Comparison of ENCODE assay signal across 25 mouse cellular contexts in the genomic region with DNA sequence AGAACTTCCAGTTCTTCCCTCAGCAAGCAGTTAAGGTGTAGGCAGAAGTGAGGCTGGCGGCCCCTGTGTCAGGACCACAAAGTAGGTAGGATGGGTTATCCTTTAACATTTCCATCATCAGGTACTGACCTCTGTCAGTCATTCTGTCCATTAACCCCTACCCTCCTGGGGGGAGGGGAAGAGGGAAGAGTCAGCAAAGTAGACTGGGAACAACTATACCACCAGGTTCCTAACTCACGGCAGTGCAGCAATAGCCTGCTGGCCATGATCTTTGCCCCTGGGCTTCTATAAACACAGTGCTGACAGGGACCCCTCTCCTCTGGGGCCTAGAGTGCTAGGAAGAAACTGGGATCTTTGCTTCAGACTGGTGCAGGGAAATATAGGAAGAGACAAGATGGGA. TPM values are rescaled to one million over a fixed set of nuclear protein-coding genes. Genes with fewer than 3 reads are reported as not detected.
DNase-seq lines count a peak whose midpoint lies in the region; ATAC-seq lines count a peak whose summit lies in the region.
"Had no signal": no experiment of that assay in that cellular context is flagged by ENCODE, and none has a peak within 500 bp of the region (broad histone marks: within the 10 kb centered on the region; RNA-seq: fewer than 3 reads in every experiment).

No protein-coding gene starts in this region.

- no peak overlapping the region for H3K4me3 ChIP-seq in kidney, embryonic 16.5 days (ENCODE audit: low read length)
- no peak overlapping the region for H3K4me3 ChIP-seq in liver, embryonic 11.5 days (ENCODE audit: low read depth, low read length)
- H3K4me3 ChIP-seq in liver, embryonic 16.5 days (ENCODE audit: low read depth, low read length) = no peak overlapping the region
- H3K4me3 ChIP-seq: embryonic facial prominence, embryonic 13.5 days; heart, adult 2 months; heart, embryonic 12.5 days; hindbrain, embryonic 13.5 days; limb, embryonic 10.5 days; limb, embryonic 15.5 days; lung, embryonic 15.5 days had no signal

- no peaks in the 10 kb centered on the region for H3K27me3 ChIP-seq in kidney, embryonic 16.5 days (ENCODE audit: insufficient read depth, low read length)
- H3K27me3 ChIP-seq in liver, embryonic 11.5 days (replicated peaks; ENCODE audit: control insufficient read depth, insufficient read depth, low read length) = no peaks in the 10 kb centered on the region
- no peaks in the 10 kb centered on the region for H3K27me3 ChIP-seq in liver, embryonic 16.5 days (ENCODE audit: control insufficient read depth, insufficient read depth, low read depth, low read length)
- H3K27me3 ChIP-seq: embryonic facial prominence, embryonic 13.5 days; heart, embryonic 12.5 days; limb, embryonic 15.5 days; lung, embryonic 15.5 days had no signal

- 73% methylated on average over 2 of the region's 2 CpGs for WGBS in kidney, embryonic 16.5 days
- 76% methylated on average over 2 of the region's 2 CpGs for WGBS in liver, embryonic 11.5 days
- WGBS in liver, embryonic 16.5 days (ENCODE audit: insufficient replicate concordance) = 57% methylated on average over 2 of the region's 2 CpGs

- no peak for DNase-seq in kidney, postnatal 10 days
- no peak for DNase-seq in liver, embryonic 11.5 days (ENCODE audit: low spot score)
- DNase-seq in frontal cortex, postnatal 10 days (ENCODE audit: low spot score in 2 of 2) = no peak
- DNase-seq: adrenal gland, postnatal 25 days; B cell, adult 2 months; cerebellum, adult 11-12 months; cerebellum, adult 9-11 months; heart, adult 2 months; heart, postnatal 4 days; right cerebral cortex, postnatal 25 days; thymus, postnatal 36 days had no signal

- peaks cover 39% of the 10 kb centered on the region for H3K4me1 ChIP-seq in kidney, embryonic 16.5 days (ENCODE audit: insufficient read depth, low read length)
- H3K4me1 ChIP-seq in liver, embryonic 11.5 days (replicated peaks; ENCODE audit: control insufficient read depth, insufficient read depth, low read length) = peaks cover 33% of the 10 kb centered on the region
- peaks cover 23% of the 10 kb centered on the region for H3K4me1 ChIP-seq in liver, embryonic 16.5 days (ENCODE audit: control insufficient read depth, low read depth, low read length)

- no peaks in the 10 kb centered on the region for H3K9me3 ChIP-seq in kidney, embryonic 16.5 days (ENCODE audit: low read length)
- H3K9me3 ChIP-seq in liver, embryonic 11.5 days (ENCODE audit: control insufficient read depth, low read length) = no peaks in the 10 kb centered on the region
- H3K9me3 ChIP-seq in liver, embryonic 16.5 days (replicated peaks; ENCODE audit: control insufficient read depth, low read length) = no peaks in the 10 kb centered on the region
- H3K9me3 ChIP-seq: embryonic facial prominence, embryonic 13.5 days; heart, embryonic 12.5 days; hindbrain, embryonic 13.5 days; limb, embryonic 10.5 days; limb, embryonic 15.5 days; lung, embryonic 15.5 days had no signal

- peaks cover 17% of the 10 kb centered on the region for H3K36me3 ChIP-seq in kidney, embryonic 16.5 days (ENCODE audit: insufficient read depth, low read length)
- peaks cover 23% of the 10 kb centered on the region for H3K36me3 ChIP-seq in liver, embryonic 11.5 days (ENCODE audit: control insufficient read depth, insufficient read depth, low read length)
- no peaks in the 10 kb centered on the region for H3K36me3 ChIP-seq in liver, embryonic 16.5 days (ENCODE audit: control insufficient read depth, insufficient read depth)

- H3K4me2 ChIP-seq in kidney, embryonic 16.5 days (replicated peaks; ENCODE audit: low read depth, low read length) = no peak overlapping the region
- H3K4me2 ChIP-seq in liver, embryonic 11.5 days = peak overlapping the region; percentile 16; the same call in 1 of the 2 replicates
- no peak overlapping the region for H3K4me2 ChIP-seq in liver, embryonic 16.5 days (ENCODE audit: low read depth, low read length)
- H3K4me2 ChIP-seq: embryonic facial prominence, embryonic 13.5 days; heart, embryonic 12.5 days; hindbrain, embryonic 13.5 days; limb, embryonic 15.5 days; lung, embryonic 15.5 days; midbrain, embryonic 11.5 days had no signal

- ATAC-seq in kidney, embryonic 16.5 days (ENCODE audit: low FRiP score, low TSS enrichment) = peak; percentile 62
- peak; percentile 44; the same call in 1 of the 2 replicates for ATAC-seq in liver, embryonic 11.5 days (replicated peaks; ENCODE audit: low FRiP score)
- peak; percentile 62 for ATAC-seq in liver, embryonic 16.5 days (ENCODE audit: low read depth)
- ATAC-seq in megakaryocyte progenitor cell, adult 5-6 weeks (replicated peaks; ENCODE audit: poor library complexity) = no peak
- ATAC-seq: forebrain, embryonic 16.5 days; intestine, embryonic 16.5 days; midbrain, embryonic 16.5 days had no signal

- no peak overlapping the region for H3K27ac ChIP-seq in kidney, embryonic 16.5 days (ENCODE audit: low read length)
- no peak overlapping the region for H3K27ac ChIP-seq in liver, embryonic 11.5 days (ENCODE audit: low read depth, low read length)
- H3K27ac ChIP-seq in liver, embryonic 16.5 days (ENCODE audit: low read length) = 0 out of 2 replicates have a peak overlapping the region, but pooled peaks have one; percentile 14
- H3K27ac ChIP-seq: embryonic facial prominence, embryonic 13.5 days; heart, adult 2 months; hindbrain, embryonic 13.5 days; limb, embryonic 10.5 days; limb, embryonic 15.5 days; lung, embryonic 15.5 days had no signal

- H3K9ac ChIP-seq in kidney, embryonic 16.5 days (replicated peaks; ENCODE audit: low read length) = no peak overlapping the region
- H3K9ac ChIP-seq in liver, embryonic 11.5 days (ENCODE audit: low read depth, low read length) = no peak overlapping the region
- no peak overlapping the region for H3K9ac ChIP-seq in liver, embryonic 16.5 days (ENCODE audit: low read depth, low read length)
- H3K9ac ChIP-seq: embryonic facial prominence, embryonic 13.5 days; heart, embryonic 12.5 days; hindbrain, embryonic 13.5 days; limb, embryonic 15.5 days; lung, embryonic 15.5 days had no signal

RNA-seq across cellular contexts. Expression of a gene that starts 5.8 kb away (rescaled TPM):
- 541 and 585 TPM in 2 replicates for polyA plus RNA-seq in kidney, embryonic 16.5 days (2015; fragmentation: Nextera tagmentation; extraction: Ambion mirVana)
- polyA plus RNA-seq in liver, embryonic 11.5 days (2014; fragmentation: Nextera tagmentation; extraction: Ambion mirVana) = 554 and 596 TPM in 2 replicates
- 179 and 193 TPM in 2 replicates for polyA plus RNA-seq in liver, embryonic 16.5 days (2015; fragmentation: Nextera tagmentation; extraction: Ambion mirVana)
- total RNA-seq in megakaryocyte progenitor cell, adult 5-6 weeks (2015) = 108 and 138 TPM in 2 replicates
- 493 and 521 TPM in 2 replicates for total RNA-seq in megakaryocyte progenitor cell, adult 5-6 weeks (2017)

RNA-seq across cellular contexts. Expression of a gene that starts 48.3 kb away (rescaled TPM):
- polyA plus RNA-seq in kidney, embryonic 16.5 days (2015; fragmentation: Nextera tagmentation; extraction: Ambion mirVana) = 16.4 and 17.1 TPM in 2 replicates
- 4.8 and 5.7 TPM in 2 replicates for polyA plus RNA-seq in liver, embryonic 11.5 days (2014; fragmentation: Nextera tagmentation; extraction: Ambion mirVana)
- 2.0 and 2.1 TPM in 2 replicates for polyA plus RNA-seq in liver, embryonic 16.5 days (2015; fragmentation: Nextera tagmentation; extraction: Ambion mirVana)
- 0.90 and 1.2 TPM in 2 replicates for total RNA-seq in megakaryocyte progenitor cell, adult 5-6 weeks (2015)
- total RNA-seq in megakaryocyte progenitor cell, adult 5-6 weeks (2017) = 0.54 and 0.84 TPM in 2 replicates

RNA-seq across cellular contexts. Expression of a gene that starts 53.8 kb away (rescaled TPM):
- 12.3 and 13.1 TPM in 2 replicates for polyA plus RNA-seq in kidney, embryonic 16.5 days (2015; fragmentation: Nextera tagmentation; extraction: Ambion mirVana)
- 29.9 and 32.9 TPM in 2 replicates for polyA plus RNA-seq in liver, embryonic 11.5 days (2014; fragmentation: Nextera tagmentation; extraction: Ambion mirVana)
- 293 and 366 TPM in 2 replicates for polyA plus RNA-seq in liver, embryonic 16.5 days (2015; fragmentation: Nextera tagmentation; extraction: Ambion mirVana)
- 0.12 and 0.27 TPM in 2 replicates for total RNA-seq in megakaryocyte progenitor cell, adult 5-6 weeks (2015)
- total RNA-seq in megakaryocyte progenitor cell, adult 5-6 weeks (2017) = 0.21 and 0.54 TPM in 2 replicates
- total RNA-seq: neutrophil, adult 5-6 weeks had no signal
